Mouse (Mus musculus) hindbrain, embryonic 13.5 days (tissue): ENCODE results near the gene Pole2. TPM values are rescaled to one million over a fixed set of nuclear protein-coding genes. Genes with fewer than 3 reads are reported as not detected.

ENCODE experiments used
- ATAC-seq: fragments of 200-750 bp; cut with Nextera tagmentation; 2 replicates; pipeline ENCODE4 v1.8.0; 2017; ENCODE audit warnings: moderate TSS enrichment; ENCODE audit not compliant: low FRiP score
- H3K27ac ChIP-seq: fragments of 300-500 bp; sonication (generic); 2 replicates; pipeline ENCODE4 v1.5.1; 2015; ENCODE audit warnings: inconsistent platforms, mild to moderate bottlenecking, moderate library complexity
- H3K27me3 ChIP-seq: fragments of 300-500 bp; sonication (generic); 2 replicates; pipeline ENCODE4 v1.6.1; 2015; ENCODE audit warnings: mild to moderate bottlenecking, inconsistent platforms
- H3K36me3 ChIP-seq: fragments of 300-500 bp; sonication (generic); 2 replicates; pipeline ENCODE4 v1.6.1; 2015; ENCODE audit warnings: mild to moderate bottlenecking, inconsistent platforms
- H3K4me1 ChIP-seq: fragments of 300-500 bp; sonication (generic); replicated peaks from 2 replicates; pipeline ENCODE4 v1.6.1; 2015; ENCODE audit warnings: inconsistent platforms
- H3K4me2 ChIP-seq: fragments of 300-500 bp; sonication (generic); 2 replicates; pipeline ENCODE4 v1.6.1; 2015; ENCODE audit warnings: inconsistent platforms, mild to moderate bottlenecking, moderate library complexity
- H3K4me3 ChIP-seq: fragments of 300-500 bp; sonication (generic); 2 replicates; pipeline ENCODE4 v1.5.1; 2015; ENCODE audit warnings: mild to moderate bottlenecking, inconsistent platforms
- H3K9ac ChIP-seq: fragments of 300-500 bp; sonication (generic); 2 replicates; pipeline ENCODE4 v1.6.1; 2015; ENCODE audit warnings: mild to moderate bottlenecking, inconsistent platforms
- H3K9me3 ChIP-seq: fragments of 300-500 bp; sonication (generic); 2 replicates; pipeline ENCODE4 v1.6.1; 2016; ENCODE audit warnings: inconsistent platforms
- WGBS: fragments of 180-500 bp; shearing (Covaris S2); methylation state at CpG from one replicate; pipeline ENCODE4 v1.1.7; 2015; 5-methylcytosine and 5-hydroxymethylcytosine counted together
- polyA plus RNA-seq: library from polyadenylated mRNA; unstranded; fragments of >200 nt; fragmentation: Nextera tagmentation; extraction: Ambion mirVana; gene quantifications from 2 replicates; pipeline ENCODE4 v1.2.1, GENCODE M21; 2015

The Pole2 gene
- polyA plus RNA-seq, 1 experiment from 2014 or later = 5.7 TPM

DNA sequence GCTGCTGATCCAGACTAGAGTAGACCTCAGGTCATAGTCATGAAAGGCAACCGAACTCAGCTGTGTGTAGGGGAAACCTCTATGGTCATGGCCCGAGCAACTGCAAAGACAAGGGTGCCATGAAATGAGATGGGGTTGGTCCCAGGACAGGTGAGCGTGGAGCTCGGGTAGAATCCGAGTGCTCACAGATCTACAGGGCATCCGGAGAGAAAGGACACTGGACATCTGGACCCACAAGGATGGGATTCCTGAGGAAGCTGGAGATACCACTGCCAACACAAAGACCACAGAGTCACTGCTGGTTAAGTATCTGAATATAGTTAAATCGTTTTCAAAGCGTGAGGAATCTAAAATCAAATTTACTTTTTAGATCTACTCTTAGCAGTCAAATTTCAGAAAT, 20.6 kb downstream of the Pole2 start:
- no peak overlapping the region for H3K4me3 ChIP-seq
- no peak overlapping the region for H3K9ac ChIP-seq
- H3K9me3 ChIP-seq = no peaks in the 10 kb centered on the region
- no peak overlapping the region for H3K27ac ChIP-seq
- peaks cover 4% of the 10 kb centered on the region; the same call in 1 of the 2 replicates for H3K4me1 ChIP-seq
- no peak for ATAC-seq
- H3K36me3 ChIP-seq = peaks cover 2% of the 10 kb centered on the region; the same call in 1 of the 2 replicates
- H3K4me2 ChIP-seq = no peak overlapping the region
- WGBS = 97% methylated on average over 8 of the region's 8 CpGs
- no peaks in the 10 kb centered on the region for H3K27me3 ChIP-seq

DNA sequence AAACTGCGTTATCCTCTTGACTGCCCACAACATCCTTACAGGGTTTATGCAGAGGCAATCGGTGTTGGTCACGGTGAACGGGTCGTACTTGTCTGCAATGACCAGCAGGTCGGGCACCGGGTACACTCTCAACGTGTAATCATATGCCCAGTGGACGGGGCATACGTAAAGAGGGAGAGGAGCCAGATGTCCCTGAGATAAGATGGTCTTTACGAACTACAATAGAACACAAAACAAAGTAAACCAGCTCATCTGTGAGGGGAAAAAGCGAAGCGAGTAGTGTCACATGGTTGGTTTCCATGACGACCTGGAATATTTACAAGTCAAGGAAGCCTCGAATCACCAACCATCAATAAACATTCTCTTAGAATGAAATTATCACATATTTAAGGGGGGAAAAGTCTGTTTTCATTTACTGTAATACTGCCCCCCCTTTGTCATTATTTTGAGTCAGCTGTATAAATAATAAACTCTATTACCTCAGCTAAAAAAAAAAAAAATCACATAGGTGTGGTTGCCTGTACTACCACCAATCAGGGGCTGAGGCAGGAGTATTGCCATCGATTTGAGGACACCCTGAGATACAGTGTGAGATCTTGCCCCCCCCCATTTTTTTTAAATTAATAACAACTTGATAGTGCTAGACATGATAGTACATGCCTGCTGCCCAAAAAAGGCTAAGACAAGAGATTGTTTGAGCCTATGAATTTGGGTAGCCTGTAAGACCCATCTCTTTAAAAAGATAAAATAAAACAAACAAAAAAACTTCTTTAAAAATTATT, 23.8 kb downstream of the Pole2 start, which contains the start of gene Gm49384:
Gene Gm49384, minus strand, starts transcription at position 216 of the 782 bp plus-strand sequence.
- Histone ChIP-seq H3K4me1 (peaks cover 6% of the 10 kb centered on the region), H3K36me3 (peaks cover 18% of the 10 kb centered on the region; the same call in 1 of the 2 replicates), H3K27ac (no peak within 1 kb of the TSS), H3K27me3 (no peaks in the 10 kb centered on the region), H3K4me3 (0 out of 2 replicates have a peak within 1 kb of the TSS, but pooled peaks have one; percentile 9), H3K9ac (no peak within 1 kb of the TSS), H3K4me2 (peak within 1 kb of the TSS; percentile 30; the same call in 1 of the 2 replicates), H3K9me3 (no peaks in the 10 kb centered on the region)
- no peak for ATAC-seq
- 62% methylated on average over 16 of the region's 16 CpGs for WGBS

GRCm38 (mm10) chr12:69198985-69199384, 29.0 kb downstream of the Pole2 start:
- Histone ChIP-seq H3K9me3 (no peaks in the 10 kb centered on the region), H3K9ac (no peak overlapping the region), H3K4me2 (peak overlapping the region; percentile 95), H3K27ac (no peak overlapping the region), H3K27me3 (no peaks in the 10 kb centered on the region), H3K4me1 (peaks cover 31% of the 10 kb centered on the region), H3K36me3 (peaks cover 18% of the 10 kb centered on the region; the same call in 1 of the 2 replicates), H3K4me3 (no peak overlapping the region)
- no peak for ATAC-seq

GRCm38 (mm10) chr12:69198164-69198535, 29.8 kb downstream of the Pole2 start, which contains the start of gene Dnaaf2:
TSS of gene Dnaaf2 (minus strand) at chr12:69198429.
- peak; percentile 32; the same call in 1 of the 2 replicates for ATAC-seq
- peak within 1 kb of the TSS; percentile 94 for H3K27ac ChIP-seq
- peak within 1 kb of the TSS; percentile 95 for H3K4me2 ChIP-seq
- H3K4me1 ChIP-seq = peaks cover 29% of the 10 kb centered on the region
- peaks cover 18% of the 10 kb centered on the region; the same call in 1 of the 2 replicates for H3K36me3 ChIP-seq
- peak within 1 kb of the TSS; percentile 90 for H3K9ac ChIP-seq
- under 1% methylated on average over 18 of the region's 18 CpGs for WGBS
- H3K4me3 ChIP-seq = peak within 1 kb of the TSS; percentile 86
- H3K9me3 ChIP-seq = no peaks in the 10 kb centered on the region
- no peaks in the 10 kb centered on the region for H3K27me3 ChIP-seq

DNA sequence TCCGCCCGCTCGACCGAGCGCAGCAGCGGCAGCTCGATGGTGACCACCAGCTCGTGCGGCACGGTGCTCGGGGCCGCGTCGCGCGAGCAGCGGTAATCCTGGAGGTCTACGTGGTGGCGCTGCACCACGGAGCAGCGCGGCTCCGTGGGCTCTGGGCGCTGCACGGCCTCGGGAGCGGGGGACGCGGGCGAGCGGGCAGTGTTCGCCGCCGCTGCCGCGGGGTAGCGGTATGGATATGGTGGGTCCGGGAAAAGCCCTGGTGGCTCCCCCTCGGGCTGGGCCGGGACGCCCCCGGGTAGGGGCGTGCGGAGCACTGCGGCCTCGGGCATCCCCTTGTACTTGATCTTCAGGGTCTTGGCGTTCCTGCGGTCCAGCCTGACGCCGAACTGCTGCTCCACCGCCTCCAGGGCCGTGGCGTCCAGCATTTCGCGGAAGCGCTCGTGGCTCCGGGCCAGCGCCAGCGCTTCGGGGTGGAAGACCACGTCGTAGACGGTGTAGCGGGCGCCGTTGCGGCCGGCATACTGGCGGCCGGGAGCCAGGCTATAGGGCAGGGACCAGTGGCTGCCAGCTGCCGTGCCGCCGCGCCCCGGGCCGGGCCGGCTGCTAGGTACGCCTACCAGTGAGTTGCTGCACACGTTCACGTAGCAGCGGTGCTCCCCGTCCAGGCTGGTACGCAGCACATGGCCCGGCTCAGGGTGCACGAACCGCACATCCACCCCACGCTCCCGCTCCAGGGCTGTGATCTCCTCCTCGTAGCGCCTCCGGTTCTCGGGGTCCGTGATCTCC, 30.4 kb downstream of the Pole2 start:
- ATAC-seq = peak; percentile 82
- peak overlapping the region; percentile 86 for H3K4me3 ChIP-seq
- peaks cover 18% of the 10 kb centered on the region; the same call in 1 of the 2 replicates for H3K36me3 ChIP-seq
- H3K4me1 ChIP-seq = peaks cover 29% of the 10 kb centered on the region
- H3K9ac ChIP-seq = peak overlapping the region; percentile 90
- under 1% methylated on average over 92 of the region's 94 CpGs for WGBS
- no peaks in the 10 kb centered on the region for H3K9me3 ChIP-seq
- H3K27ac ChIP-seq = peak overlapping the region; percentile 94
- no peaks in the 10 kb centered on the region for H3K27me3 ChIP-seq
- peak overlapping the region; percentile 95 for H3K4me2 ChIP-seq

DNA sequence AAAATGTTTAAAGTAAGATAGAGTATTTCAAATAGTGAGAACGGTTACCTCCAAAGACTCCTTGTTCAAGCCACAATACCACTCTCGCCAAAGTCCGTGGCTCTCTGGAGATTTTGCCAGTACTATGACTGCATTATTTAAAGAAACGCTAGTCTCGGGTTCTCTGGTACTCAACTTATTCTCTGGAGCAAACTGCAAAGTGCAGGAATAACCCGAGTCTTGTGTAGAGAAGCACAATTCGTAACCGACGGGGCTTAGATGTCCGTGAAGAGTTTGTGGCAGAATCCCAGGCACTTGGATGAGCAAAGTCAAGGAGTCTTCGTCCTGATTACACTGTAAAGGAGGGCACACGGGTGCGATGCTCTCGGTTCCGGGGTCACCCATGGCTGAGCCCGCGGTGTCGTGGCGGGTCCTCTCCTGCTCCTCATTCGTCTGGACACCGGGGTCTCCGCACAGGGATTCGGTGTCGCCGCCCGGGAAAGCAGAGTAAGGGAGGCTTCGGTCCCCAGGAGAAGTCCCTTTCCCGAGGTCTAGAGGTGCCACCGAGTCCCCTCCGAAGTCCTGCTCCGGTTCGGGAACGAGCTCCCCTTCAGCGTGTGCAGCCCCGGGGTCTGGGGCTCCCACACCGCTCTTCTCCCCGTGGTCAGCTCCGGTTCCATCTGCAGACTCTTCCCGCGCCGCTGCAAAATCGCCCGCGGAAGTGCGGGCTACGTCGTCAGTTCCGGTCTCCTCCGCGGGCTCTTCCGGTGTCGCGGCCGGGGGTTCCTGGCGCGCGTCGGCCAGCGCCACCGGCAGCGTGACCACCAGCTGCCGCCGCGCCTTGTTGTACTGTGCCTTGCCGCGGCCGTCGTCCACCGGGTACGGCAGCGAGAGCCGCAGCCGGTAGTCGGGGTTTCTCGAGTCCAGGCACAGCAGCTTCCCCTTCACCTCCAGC, 31.3 kb downstream of the Pole2 start, which contains the start of gene Gm49383:
Gene Gm49383, minus strand, starts transcription at position 661 of the 934 bp plus-strand sequence.
- WGBS = under 1% methylated on average over 75 of the region's 75 CpGs
- peaks cover 29% of the 10 kb centered on the region for H3K4me1 ChIP-seq
- peak; percentile 87 for ATAC-seq

GRCm38 (mm10) chr12:69192637-69193036, 35.4 kb downstream of the Pole2 start:
- Histone ChIP-seq H3K27ac (no peak overlapping the region), H3K9ac (no peak overlapping the region), H3K4me2 (no peak overlapping the region), H3K36me3 (peaks cover 22% of the 10 kb centered on the region), H3K4me3 (no peak overlapping the region), H3K4me1 (peaks cover 17% of the 10 kb centered on the region), H3K27me3 (no peaks in the 10 kb centered on the region), H3K9me3 (no peaks in the 10 kb centered on the region)
- ATAC-seq = no peak
- WGBS = 92% methylated on average over 2 of the region's 2 CpGs

More for the DNA sequence above, 31.3 kb downstream of the Pole2 start, which contains the start of gene Gm49383:
- Histone ChIP-seq H3K4me3 (peak within 1 kb of the TSS; percentile 86), H3K27me3 (no peaks in the 10 kb centered on the region), H3K4me2 (peak within 1 kb of the TSS; percentile 95), H3K27ac (peak within 1 kb of the TSS; percentile 94), H3K9ac (peak within 1 kb of the TSS; percentile 90), H3K36me3 (peaks cover 11% of the 10 kb centered on the region; the same call in 1 of the 2 replicates), H3K9me3 (no peaks in the 10 kb centered on the region)

DNA sequence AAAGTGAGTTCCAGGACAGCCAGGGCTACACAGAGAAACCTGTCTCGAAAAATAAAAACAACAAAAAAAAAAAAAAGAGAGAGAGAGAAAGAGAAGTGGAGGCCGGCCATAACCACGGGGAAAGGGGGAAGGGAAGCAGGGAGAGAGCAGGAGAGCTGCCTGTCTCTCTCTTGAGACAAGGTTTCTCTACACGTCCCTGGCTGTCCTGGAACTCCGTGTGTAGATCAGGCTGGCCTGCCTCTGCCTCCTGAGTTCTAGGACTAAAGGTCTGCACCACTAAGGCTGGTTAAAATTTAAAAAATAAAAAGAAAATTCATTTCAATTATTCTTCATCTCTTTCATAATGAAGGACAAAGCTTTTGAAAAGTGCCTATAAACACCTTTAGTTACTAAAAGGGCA, 36.6 kb downstream of the Pole2 start:
- Histone ChIP-seq H3K27ac (no peak overlapping the region), H3K9ac (no peak overlapping the region), H3K27me3 (no peaks in the 10 kb centered on the region), H3K4me2 (no peak overlapping the region), H3K4me3 (no peak overlapping the region), H3K36me3 (peaks cover 22% of the 10 kb centered on the region), H3K4me1 (peaks cover 25% of the 10 kb centered on the region), H3K9me3 (no peaks in the 10 kb centered on the region)
- 91% methylated on average over 5 of the region's 5 CpGs for WGBS
- no peak for ATAC-seq

- Histone ChIP-seq H3K9me3 (no peaks in the 10 kb centered on the region), H3K4me3 (no peak overlapping the region), H3K4me1 (peaks cover 19% of the 10 kb centered on the region), H3K36me3 (peaks cover 22% of the 10 kb centered on the region), H3K27me3 (no peaks in the 10 kb centered on the region), H3K4me2 (no peak overlapping the region), H3K27ac (no peak overlapping the region), H3K9ac (no peak overlapping the region)
- no peak for ATAC-seq
- WGBS = 100% methylated on average over 1 of the region's 1 CpGs
These were observed 37.5 kb downstream of the Pole2 start for GRCm38 (mm10) chr12:69190522-69190921.

DNA sequence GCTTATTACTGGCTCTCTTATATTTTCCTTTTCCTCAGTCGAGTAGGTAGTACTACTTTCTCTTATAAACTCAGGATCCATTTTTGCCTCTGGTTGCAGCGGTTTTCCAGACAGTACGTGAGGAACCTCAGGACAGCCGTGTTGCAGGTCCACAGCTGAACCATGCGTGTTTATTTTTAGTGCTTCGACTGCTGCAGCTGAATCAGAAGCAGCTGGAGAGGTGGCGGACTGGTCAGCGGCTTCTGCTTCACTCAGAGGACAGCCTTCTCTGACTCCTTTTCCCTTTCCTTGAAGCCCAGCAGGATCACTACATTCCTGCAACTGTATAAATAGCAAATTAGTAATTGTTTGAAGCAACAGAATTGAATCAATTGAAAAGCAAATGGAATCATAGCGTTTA, 37.9 kb downstream of the Pole2 start:
- no peak overlapping the region for H3K27ac ChIP-seq
- peaks cover 21% of the 10 kb centered on the region for H3K4me1 ChIP-seq
- H3K9me3 ChIP-seq = no peaks in the 10 kb centered on the region
- H3K27me3 ChIP-seq = no peaks in the 10 kb centered on the region
- H3K4me2 ChIP-seq = no peak overlapping the region
- peaks cover 22% of the 10 kb centered on the region for H3K36me3 ChIP-seq
- no peak overlapping the region for H3K9ac ChIP-seq
- H3K4me3 ChIP-seq = no peak overlapping the region
- no peak for ATAC-seq
- 90% methylated on average over 9 of the region's 9 CpGs for WGBS

- 78% methylated on average over 5 of the region's 5 CpGs for WGBS
These were observed 41.1 kb downstream of the Pole2 start for GRCm38 (mm10) chr12:69186811-69187471.

More at GRCm38 (mm10) chr12:69186811-69187471, 41.1 kb downstream of the Pole2 start:
- H3K4me1 ChIP-seq = peaks cover 30% of the 10 kb centered on the region
- H3K27me3 ChIP-seq = no peaks in the 10 kb centered on the region
- ATAC-seq = no peak
- H3K4me3 ChIP-seq = no peak overlapping the region
- H3K9me3 ChIP-seq = no peaks in the 10 kb centered on the region
- H3K27ac ChIP-seq = no peak overlapping the region
- H3K9ac ChIP-seq = no peak overlapping the region; the same call in 1 of the 2 replicates
- H3K4me2 ChIP-seq = peak overlapping the region; percentile 20; the same call in 1 of the 2 replicates
- peaks cover 22% of the 10 kb centered on the region for H3K36me3 ChIP-seq
